Mouse (Mus musculus): Measurements from ENCODE around the gene Mettl21e. TPM values are rescaled to one million over a fixed set of nuclear protein-coding genes. Genes with fewer than 3 reads are reported as not detected.
A peak's percentile ranks its signal among the peaks of the same experiment; 100 is the strongest.

Gene Mettl21e
- polyA plus RNA-seq, 2 experiments = 0.04 TPM; not detected in 1

DNA sequence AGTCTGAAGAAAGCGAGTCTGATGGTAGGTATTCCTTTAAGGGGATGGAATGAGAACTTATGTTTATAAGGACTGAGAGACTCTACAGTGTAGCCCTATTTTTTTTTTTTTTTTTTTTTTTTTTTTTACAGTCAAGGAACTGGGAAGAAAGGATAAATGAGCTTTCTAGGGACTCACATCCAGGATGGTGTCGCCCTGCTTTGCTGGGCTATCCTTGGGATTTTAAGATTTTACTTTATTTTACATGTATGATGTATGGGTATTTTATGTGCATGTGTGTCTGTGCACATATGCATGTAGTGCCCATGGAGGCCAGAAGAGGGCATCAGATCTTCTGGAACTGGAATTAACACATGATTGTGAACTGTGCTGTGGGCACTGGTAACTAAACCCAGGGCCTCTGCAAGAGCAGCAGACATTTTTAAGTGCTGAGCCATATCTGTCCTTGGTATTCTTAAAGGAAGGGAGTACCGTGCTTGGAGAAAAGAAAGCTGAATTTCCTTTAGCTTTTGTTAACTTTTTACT, 50.8 kb downstream of the Mettl21e start:
- DNase-seq (ENCODE audit: low spot score) (no peak), ATAC-seq (ENCODE audit: low FRiP score, low read depth) (no peak)
- Histone ChIP-seq H3K36me3 (ENCODE audit: control insufficient read depth, insufficient read depth, low read length) (peaks cover 74% of the 10 kb centered on the region), H3K4me3 (replicated peaks; ENCODE audit: low read length) (no peak overlapping the region), H3K27me3 (ENCODE audit: control insufficient read depth, insufficient read depth, low read length) (no peaks in the 10 kb centered on the region), H3K4me2 (replicated peaks; ENCODE audit: low read depth, low read length, severe bottlenecking) (no peak overlapping the region), H3K9me3 (ENCODE audit: control insufficient read depth, low read length) (peaks cover 16% of the 10 kb centered on the region), H3K9ac (ENCODE audit: low read depth, low read length, severe bottlenecking) (no peak overlapping the region), H3K4me1 (ENCODE audit: control insufficient read depth, insufficient read depth, low read length) (no peaks in the 10 kb centered on the region), H3K27ac (replicated peaks; ENCODE audit: low read depth, low read length) (no peak overlapping the region)
- TF ChIP-seq POLR2A (IDR thresholded peaks at IDR 0.05; ENCODE audit: borderline replicate concordance, extremely low read depth, insufficient read depth, insufficient read length) = no peak
- 90% methylated on average over 3 of the region's 3 CpGs for WGBS

DNA sequence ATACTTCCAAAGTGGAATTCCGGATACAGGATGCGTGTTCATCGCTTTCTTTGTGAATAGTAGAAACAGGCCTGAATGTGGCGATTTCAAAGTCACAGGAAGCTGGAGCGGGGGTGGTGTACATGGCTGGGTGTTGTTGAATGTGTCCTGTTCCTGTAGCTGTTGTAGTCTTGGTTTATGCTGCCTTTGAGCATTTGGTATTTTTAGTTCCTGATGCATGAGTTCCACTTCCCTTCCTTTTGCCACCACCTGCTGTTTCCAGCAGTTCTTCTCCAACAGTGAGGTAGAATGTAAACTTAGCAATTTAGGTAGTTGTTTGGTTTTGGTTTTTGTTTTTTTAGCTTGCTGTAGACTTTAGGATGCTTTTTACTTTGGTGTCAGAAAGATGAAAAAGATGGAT, 56.4 kb downstream of the Mettl21e start:
- H3K27ac ChIP-seq (replicated peaks; ENCODE audit: low read depth, low read length) = no peak overlapping the region
- H3K9ac ChIP-seq (ENCODE audit: low read depth, low read length, severe bottlenecking) = no peak overlapping the region
- DNase-seq (ENCODE audit: low spot score) = no peak
- ATAC-seq (ENCODE audit: low FRiP score, low read depth) = no peak
- H3K4me3 ChIP-seq (replicated peaks; ENCODE audit: low read length) = no peak overlapping the region
- no peaks in the 10 kb centered on the region for H3K4me1 ChIP-seq (ENCODE audit: control insufficient read depth, insufficient read depth, low read length)
- no peaks in the 10 kb centered on the region for H3K9me3 ChIP-seq (ENCODE audit: control insufficient read depth, low read length)
- TF ChIP-seq POLR2A (IDR thresholded peaks at IDR 0.05; ENCODE audit: borderline replicate concordance, extremely low read depth, insufficient read depth, insufficient read length) = no peak
- no peak overlapping the region for H3K4me2 ChIP-seq (replicated peaks; ENCODE audit: low read depth, low read length, severe bottlenecking)
- no peaks in the 10 kb centered on the region for H3K27me3 ChIP-seq (ENCODE audit: control insufficient read depth, insufficient read depth, low read length)
- 89% methylated on average over 5 of the region's 5 CpGs for WGBS
- peaks cover 81% of the 10 kb centered on the region for H3K36me3 ChIP-seq (ENCODE audit: control insufficient read depth, insufficient read depth, low read length)

DNA sequence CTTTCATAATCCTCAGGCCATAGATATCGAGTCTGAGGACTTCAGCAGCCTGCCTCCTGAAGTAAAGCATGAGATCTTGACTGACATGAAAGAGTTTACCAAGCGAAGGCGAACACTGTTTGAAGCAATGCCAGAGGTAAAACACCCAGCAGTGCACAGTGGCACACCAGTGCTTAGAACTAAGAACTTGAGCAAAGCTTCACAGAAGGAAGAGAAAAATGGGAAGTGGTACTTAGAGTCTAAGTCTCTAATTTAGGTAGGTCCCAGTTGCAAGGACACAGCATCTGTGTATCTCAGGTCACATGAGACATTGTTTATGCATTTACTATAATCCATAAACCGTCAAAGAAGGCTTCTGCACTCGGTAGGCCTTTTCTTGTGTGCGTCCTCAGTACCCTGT, 56.9 kb downstream of the Mettl21e start:
- DNase-seq (ENCODE audit: low spot score) (no peak), ATAC-seq (ENCODE audit: low FRiP score, low read depth) (no peak)
- WGBS = 90% methylated on average over 6 of the region's 6 CpGs
- Histone ChIP-seq H3K4me1 (ENCODE audit: control insufficient read depth, insufficient read depth, low read length) (no peaks in the 10 kb centered on the region), H3K4me2 (replicated peaks; ENCODE audit: low read depth, low read length, severe bottlenecking) (no peak overlapping the region), H3K27ac (replicated peaks; ENCODE audit: low read depth, low read length) (no peak overlapping the region), H3K9me3 (ENCODE audit: control insufficient read depth, low read length) (no peaks in the 10 kb centered on the region), H3K27me3 (ENCODE audit: control insufficient read depth, insufficient read depth, low read length) (no peaks in the 10 kb centered on the region), H3K4me3 (replicated peaks; ENCODE audit: low read length) (no peak overlapping the region), H3K9ac (ENCODE audit: low read depth, low read length, severe bottlenecking) (no peak overlapping the region), H3K36me3 (ENCODE audit: control insufficient read depth, insufficient read depth, low read length) (peaks cover 75% of the 10 kb centered on the region)
- no peak for TF ChIP-seq POLR2A (IDR thresholded peaks at IDR 0.05; ENCODE audit: borderline replicate concordance, extremely low read depth, insufficient read depth, insufficient read length)

GRCm38 (mm10) chr1:44158317-44158716, 60.4 kb downstream of the Mettl21e start:
- no peak for TF ChIP-seq POLR2A (IDR thresholded peaks at IDR 0.05; ENCODE audit: borderline replicate concordance, extremely low read depth, insufficient read depth, insufficient read length)
- Histone ChIP-seq H3K4me2 (replicated peaks; ENCODE audit: low read depth, low read length, severe bottlenecking) (no peak overlapping the region), H3K36me3 (ENCODE audit: control insufficient read depth, insufficient read depth, low read length) (peaks cover 49% of the 10 kb centered on the region), H3K27me3 (ENCODE audit: control insufficient read depth, insufficient read depth, low read length) (no peaks in the 10 kb centered on the region), H3K4me1 (ENCODE audit: control insufficient read depth, insufficient read depth, low read length) (no peaks in the 10 kb centered on the region), H3K9ac (ENCODE audit: low read depth, low read length, severe bottlenecking) (no peak overlapping the region), H3K9me3 (ENCODE audit: control insufficient read depth, low read length) (no peaks in the 10 kb centered on the region), H3K27ac (replicated peaks; ENCODE audit: low read depth, low read length) (no peak overlapping the region), H3K4me3 (replicated peaks; ENCODE audit: low read length) (no peak overlapping the region)
- 83% methylated on average over 6 of the region's 6 CpGs for WGBS
- ATAC-seq (ENCODE audit: low FRiP score, low read depth) (no peak), DNase-seq (ENCODE audit: low spot score) (no peak)

- Histone ChIP-seq H3K9me3 (ENCODE audit: control insufficient read depth, low read length) (no peaks in the 10 kb centered on the region), H3K4me1 (ENCODE audit: control insufficient read depth, insufficient read depth, low read length) (no peaks in the 10 kb centered on the region), H3K36me3 (ENCODE audit: control insufficient read depth, insufficient read depth, low read length) (peaks cover 24% of the 10 kb centered on the region), H3K4me3 (replicated peaks; ENCODE audit: low read length) (no peak overlapping the region), H3K9ac (ENCODE audit: low read depth, low read length, severe bottlenecking) (no peak overlapping the region), H3K27ac (replicated peaks; ENCODE audit: low read depth, low read length) (no peak overlapping the region), H3K4me2 (replicated peaks; ENCODE audit: low read depth, low read length, severe bottlenecking) (no peak overlapping the region), H3K27me3 (ENCODE audit: control insufficient read depth, insufficient read depth, low read length) (no peaks in the 10 kb centered on the region)
- 92% methylated on average over 4 of the region's 4 CpGs for WGBS
- DNase-seq (ENCODE audit: low spot score) = peak; percentile 15
- no peak for ATAC-seq (ENCODE audit: low FRiP score, low read depth)
- no peak for TF ChIP-seq POLR2A (IDR thresholded peaks at IDR 0.05; ENCODE audit: borderline replicate concordance, extremely low read depth, insufficient read depth, insufficient read length)
Observed at GRCm38 (mm10) chr1:44155287-44155686, 63.5 kb downstream of the Mettl21e start.

Other genes with a start within 250 kb of the Mettl21e start
- gene Mettl21c, start 198.9 kb downstream of the Mettl21e start, polyA plus RNA-seq (2012; rRNA removed) = 0.33 and 0.62 TPM in 2 replicates
- 0.61 and 1.4 TPM in 2 replicates for gene Mettl21c, start 198.9 kb downstream of the Mettl21e start, polyA plus RNA-seq (2014; fragmentation: Nextera tagmentation; extraction: Ambion mirVana)
- gene Gm8251, start 157.0 kb downstream of the Mettl21e start, polyA plus RNA-seq (2012; rRNA removed) = 0.10 and 0.19 TPM in 2 replicates
- 0.08 and 0.11 TPM in 2 replicates for gene Gm8251, start 157.0 kb downstream of the Mettl21e start, polyA plus RNA-seq (2014; fragmentation: Nextera tagmentation; extraction: Ambion mirVana)
- 29.8 and 31.5 TPM in 2 replicates for gene Tex30, start 116.5 kb downstream of the Mettl21e start, polyA plus RNA-seq (2012; rRNA removed)
- gene Tex30, start 116.5 kb downstream of the Mettl21e start, polyA plus RNA-seq (2014; fragmentation: Nextera tagmentation; extraction: Ambion mirVana) = 71.7 and 73.2 TPM in 2 replicates
- gene Kdelc1, start 100.2 kb downstream of the Mettl21e start, polyA plus RNA-seq (2012; rRNA removed) = 64.7 and 68.3 TPM in 2 replicates
- gene Kdelc1, start 100.2 kb downstream of the Mettl21e start, polyA plus RNA-seq (2014; fragmentation: Nextera tagmentation; extraction: Ambion mirVana) = 69.7 and 77.6 TPM in 2 replicates
- 13.3 and 15.3 TPM in 2 replicates for gene Bivm, start 100.0 kb downstream of the Mettl21e start, polyA plus RNA-seq (2012; rRNA removed)
- 17.9 and 19.5 TPM in 2 replicates for gene Bivm, start 100.0 kb downstream of the Mettl21e start, polyA plus RNA-seq (2014; fragmentation: Nextera tagmentation; extraction: Ambion mirVana)
- 18.4 and 23.4 TPM in 2 replicates for gene Ercc5, start 71.2 kb downstream of the Mettl21e start, polyA plus RNA-seq (2012; rRNA removed)
- gene Ercc5, start 71.2 kb downstream of the Mettl21e start, polyA plus RNA-seq (2014; fragmentation: Nextera tagmentation; extraction: Ambion mirVana) = 25.2 and 28.2 TPM in 2 replicates